Mouse (Mus musculus) kidney, embryonic 16.5 days (tissue): ENCODE results near the gene Dhx32. TPM values are rescaled to one million over a fixed set of nuclear protein-coding genes. Genes with fewer than 3 reads are reported as not detected.

Experiments used
- ATAC-seq: fragments of 200-750 bp; cut with Nextera tagmentation; 2 replicates; pipeline ENCODE4 v1.8.0; 2017; ENCODE audit warnings: moderate TSS enrichment; ENCODE audit not compliant: low FRiP score, low TSS enrichment
- H3K27ac ChIP-seq: fragments of 300-500 bp; sonication (generic); 2 replicates; pipeline ENCODE4 v1.5.1; 2014; ENCODE audit warnings: low read length
- H3K27me3 ChIP-seq: fragments of 300-500 bp; sonication (generic); 2 replicates; pipeline ENCODE4 v1.6.1; 2014; ENCODE audit warnings: low read length, control low read depth, mixed read lengths; ENCODE audit not compliant: insufficient read depth
- H3K36me3 ChIP-seq: fragments of 300-500 bp; sonication (generic); 2 replicates; pipeline ENCODE4 v1.6.1; 2014; ENCODE audit warnings: low read length, control low read depth, mixed read lengths; ENCODE audit not compliant: insufficient read depth
- H3K4me1 ChIP-seq: fragments of 300-500 bp; sonication (generic); 2 replicates; pipeline ENCODE4 v1.6.1; 2014; ENCODE audit warnings: low read length, control low read depth, mixed read lengths; ENCODE audit not compliant: insufficient read depth
- H3K4me2 ChIP-seq: fragments of 300-500 bp; sonication (generic); replicated peaks from 2 replicates; pipeline ENCODE4 v1.6.1; 2014; ENCODE audit warnings: low read depth, low read length
- H3K4me3 ChIP-seq: fragments of 300-500 bp; sonication (generic); 2 replicates; pipeline ENCODE4 v1.5.1; 2014; ENCODE audit warnings: mild to moderate bottlenecking, low read length
- H3K9ac ChIP-seq: fragments of 300-500 bp; sonication (generic); replicated peaks from 2 replicates; pipeline ENCODE4 v1.6.1; 2014; ENCODE audit warnings: low read length
- H3K9me3 ChIP-seq: fragments of 300-500 bp; sonication (generic); 2 replicates; pipeline ENCODE4 v1.6.1; 2016; ENCODE audit warnings: low read length, control low read depth
- WGBS: fragments of 180-500 bp; shearing (Covaris S2); extraction: QIAGEN DNeasy Blood & Tissue Kit; methylation state at CpG from one replicate; pipeline ENCODE4 v1.1.7; 2014; 5-methylcytosine and 5-hydroxymethylcytosine counted together
- polyA plus RNA-seq: library from polyadenylated mRNA; unstranded; fragments of >200 nt; fragmentation: Nextera tagmentation; extraction: Ambion mirVana; gene quantifications from 2 replicates; pipeline ENCODE4 v1.2.1, GENCODE M21; 2015

Dhx32 gene
- polyA plus RNA-seq: 24.2 and 24.3 TPM in 2 replicates

- no peak within 1 kb of the TSS; the same call in 1 of the 2 replicates for H3K9ac ChIP-seq
- H3K27me3 ChIP-seq: peaks cover 4% of the 10 kb centered on the region
- H3K4me1 ChIP-seq: no peaks in the 10 kb centered on the region
- H3K9me3 ChIP-seq: no peaks in the 10 kb centered on the region
- H3K4me3 ChIP-seq: no peak within 1 kb of the TSS
- WGBS: 27% methylated on average over 18 of the region's 18 CpGs
- ATAC-seq: 0 out of 2 replicates have a peak, but pooled peaks have one; percentile 63
- H3K4me2 ChIP-seq: no peak within 1 kb of the TSS
- no peaks in the 10 kb centered on the region for H3K36me3 ChIP-seq
- no peak within 1 kb of the TSS for H3K27ac ChIP-seq
Measured at GRCm38 (mm10) chr7:133782717-133783435, at the start of gene Dhx32. Dhx32 (minus strand) TSS chr7:133782726.

- no peak for ATAC-seq
- 37% methylated on average over 7 of the region's 7 CpGs for WGBS
- H3K4me2 ChIP-seq: no peak overlapping the region
- no peaks in the 10 kb centered on the region for H3K36me3 ChIP-seq
- H3K4me3 ChIP-seq: no peak overlapping the region
- H3K9ac ChIP-seq: no peak overlapping the region
- no peaks in the 10 kb centered on the region for H3K27me3 ChIP-seq
- no peak overlapping the region for H3K27ac ChIP-seq
- H3K9me3 ChIP-seq: no peaks in the 10 kb centered on the region
- no peaks in the 10 kb centered on the region for H3K4me1 ChIP-seq
Measured at GRCm38 (mm10) chr7:133829579-133829978, 47.1 kb upstream of the Dhx32 start.

GRCm38 (mm10) chr7:133828514-133828913 lies 46.0 kb upstream of the Dhx32 start:
- 56% methylated on average over 4 of the region's 4 CpGs for WGBS
- H3K9me3 ChIP-seq: peaks cover 4% of the 10 kb centered on the region; the same call in 1 of the 2 replicates
- H3K27me3 ChIP-seq: no peaks in the 10 kb centered on the region
- no peak for ATAC-seq
- H3K4me3 ChIP-seq: no peak overlapping the region
- no peak overlapping the region for H3K27ac ChIP-seq
- no peaks in the 10 kb centered on the region for H3K4me1 ChIP-seq
- H3K36me3 ChIP-seq: no peaks in the 10 kb centered on the region
- H3K4me2 ChIP-seq: no peak overlapping the region
- no peak overlapping the region for H3K9ac ChIP-seq

GRCm38 (mm10) chr7:133824579-133824978 lies 42.1 kb upstream of the Dhx32 start:
- H3K4me2 ChIP-seq: no peak overlapping the region

GRCm38 (mm10) chr7:133823751-133824150 lies 41.2 kb upstream of the Dhx32 start:
- no peak for ATAC-seq
- H3K36me3 ChIP-seq: no peaks in the 10 kb centered on the region
- H3K4me3 ChIP-seq: no peak overlapping the region
- H3K9ac ChIP-seq: no peak overlapping the region
- peaks cover 4% of the 10 kb centered on the region; the same call in 1 of the 2 replicates for H3K9me3 ChIP-seq
- H3K4me2 ChIP-seq: no peak overlapping the region
- no peaks in the 10 kb centered on the region for H3K4me1 ChIP-seq
- 89% methylated on average over 6 of the region's 6 CpGs for WGBS
- H3K27ac ChIP-seq: no peak overlapping the region
- no peaks in the 10 kb centered on the region for H3K27me3 ChIP-seq

More at GRCm38 (mm10) chr7:133824579-133824978, 42.1 kb upstream of the Dhx32 start:
- Histone ChIP-seq H3K27me3 (no peaks in the 10 kb centered on the region), H3K36me3 (no peaks in the 10 kb centered on the region), H3K9me3 (peaks cover 4% of the 10 kb centered on the region; the same call in 1 of the 2 replicates), H3K27ac (no peak overlapping the region), H3K9ac (no peak overlapping the region), H3K4me1 (no peaks in the 10 kb centered on the region), H3K4me3 (no peak overlapping the region)
- no peak for ATAC-seq
- WGBS: 94% methylated on average over 2 of the region's 2 CpGs

GRCm38 (mm10) chr7:133813331-133813730 lies 30.8 kb upstream of the Dhx32 start:
- no peak overlapping the region for H3K4me3 ChIP-seq
- no peaks in the 10 kb centered on the region for H3K27me3 ChIP-seq
- WGBS: 78% methylated on average over 4 of the region's 4 CpGs
- H3K4me1 ChIP-seq: no peaks in the 10 kb centered on the region
- no peaks in the 10 kb centered on the region for H3K36me3 ChIP-seq
- no peak overlapping the region for H3K9ac ChIP-seq
- no peaks in the 10 kb centered on the region for H3K9me3 ChIP-seq
- H3K27ac ChIP-seq: no peak overlapping the region
- ATAC-seq: no peak
- no peak overlapping the region for H3K4me2 ChIP-seq

- Histone ChIP-seq H3K9me3 (no peaks in the 10 kb centered on the region), H3K4me1 (no peaks in the 10 kb centered on the region), H3K4me3 (no peak overlapping the region), H3K27me3 (no peaks in the 10 kb centered on the region), H3K4me2 (no peak overlapping the region), H3K9ac (no peak overlapping the region), H3K27ac (no peak overlapping the region), H3K36me3 (no peaks in the 10 kb centered on the region)
- no peak for ATAC-seq
- 69% methylated on average over 7 of the region's 7 CpGs for WGBS
Measured at GRCm38 (mm10) chr7:133812927-133813326, 30.4 kb upstream of the Dhx32 start.

GRCm38 (mm10) chr7:133805614-133806175 lies 23.2 kb upstream of the Dhx32 start:
- H3K9me3 ChIP-seq: no peaks in the 10 kb centered on the region
- no peak overlapping the region for H3K9ac ChIP-seq
- no peak overlapping the region for H3K4me3 ChIP-seq
- WGBS: 52% methylated on average over 7 of the region's 7 CpGs
- no peaks in the 10 kb centered on the region for H3K36me3 ChIP-seq
- H3K4me2 ChIP-seq: no peak overlapping the region
- no peaks in the 10 kb centered on the region for H3K4me1 ChIP-seq
- peak; percentile 84; the same call in 1 of the 2 replicates for ATAC-seq
- no peak overlapping the region for H3K27ac ChIP-seq
- no peaks in the 10 kb centered on the region for H3K27me3 ChIP-seq

GRCm38 (mm10) chr7:133801823-133802222 lies 19.3 kb upstream of the Dhx32 start:
- ATAC-seq: no peak
- no peak overlapping the region for H3K4me3 ChIP-seq
- H3K9ac ChIP-seq: no peak overlapping the region
- H3K36me3 ChIP-seq: no peaks in the 10 kb centered on the region
- H3K4me2 ChIP-seq: no peak overlapping the region
- H3K4me1 ChIP-seq: no peaks in the 10 kb centered on the region
- no peaks in the 10 kb centered on the region for H3K27me3 ChIP-seq
- no peaks in the 10 kb centered on the region for H3K9me3 ChIP-seq
- WGBS: 34% methylated on average over 6 of the region's 6 CpGs
- no peak overlapping the region for H3K27ac ChIP-seq

GRCm38 (mm10) chr7:133799928-133800327 lies 17.4 kb upstream of the Dhx32 start:
- no peak overlapping the region for H3K4me2 ChIP-seq
- no peak overlapping the region for H3K9ac ChIP-seq
- ATAC-seq: no peak
- 78% methylated on average over 5 of the region's 5 CpGs for WGBS
- no peaks in the 10 kb centered on the region for H3K36me3 ChIP-seq
- H3K27me3 ChIP-seq: no peaks in the 10 kb centered on the region
- H3K9me3 ChIP-seq: no peaks in the 10 kb centered on the region
- H3K4me3 ChIP-seq: no peak overlapping the region
- no peaks in the 10 kb centered on the region for H3K4me1 ChIP-seq
- no peak overlapping the region for H3K27ac ChIP-seq
